In the genomic region with DNA sequence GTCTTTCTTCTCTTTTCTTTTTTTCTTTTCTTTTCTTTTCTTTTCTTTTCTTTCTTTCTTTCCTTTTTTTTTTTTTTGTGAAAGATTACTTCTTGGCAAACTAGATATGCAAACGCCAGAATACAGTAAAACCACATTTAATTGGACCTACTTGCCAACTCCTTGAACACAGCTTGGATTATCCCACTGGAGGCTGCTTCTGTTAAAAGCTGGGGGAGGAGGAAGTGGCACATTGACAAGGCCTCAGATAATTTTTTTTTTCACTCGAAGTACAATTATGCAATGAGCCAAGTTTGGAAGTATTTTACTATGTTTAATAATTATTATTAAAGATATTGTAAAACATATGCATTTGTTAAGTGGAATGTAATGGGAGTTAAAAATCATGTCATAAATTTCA, we compare ENCODE assay signal across 8 mouse cellular contexts.
"Had no signal": no experiment of that assay in that cellular context is flagged by ENCODE, and none has a peak within 500 bp of the region (broad histone marks: within the 10 kb centered on the region; RNA-seq: fewer than 3 reads in every experiment).

No protein-coding gene starts in this region.

- ATAC-seq: midbrain, embryonic 16.5 days had no signal

- H3K27me3 ChIP-seq: limb, embryonic 15.5 days; liver, embryonic 13.5 days; midbrain, embryonic 12.5 days had no signal

- H3K4me3 ChIP-seq: limb, embryonic 15.5 days; liver, embryonic 13.5 days; midbrain, embryonic 12.5 days had no signal

- H3K4me1 ChIP-seq: liver, embryonic 13.5 days had no signal

- H3K27ac ChIP-seq: limb, embryonic 15.5 days; liver, embryonic 13.5 days had no signal

- H3K9ac ChIP-seq: limb, embryonic 15.5 days; liver, embryonic 13.5 days; midbrain, embryonic 12.5 days had no signal

- H3K36me3 ChIP-seq: limb, embryonic 15.5 days; liver, embryonic 13.5 days; midbrain, embryonic 12.5 days had no signal

- DNase-seq: liver, embryonic 13.5 days; lung, adult 18-20 months; right cerebral cortex, postnatal 4 days; spleen, adult 18-20 months; thymus, postnatal 36 days had no signal

- H3K9me3 ChIP-seq: limb, embryonic 15.5 days; liver, embryonic 13.5 days; midbrain, embryonic 12.5 days had no signal

- H3K4me2 ChIP-seq: limb, embryonic 15.5 days; liver, embryonic 13.5 days; midbrain, embryonic 12.5 days had no signal
